In the genomic region with DNA sequence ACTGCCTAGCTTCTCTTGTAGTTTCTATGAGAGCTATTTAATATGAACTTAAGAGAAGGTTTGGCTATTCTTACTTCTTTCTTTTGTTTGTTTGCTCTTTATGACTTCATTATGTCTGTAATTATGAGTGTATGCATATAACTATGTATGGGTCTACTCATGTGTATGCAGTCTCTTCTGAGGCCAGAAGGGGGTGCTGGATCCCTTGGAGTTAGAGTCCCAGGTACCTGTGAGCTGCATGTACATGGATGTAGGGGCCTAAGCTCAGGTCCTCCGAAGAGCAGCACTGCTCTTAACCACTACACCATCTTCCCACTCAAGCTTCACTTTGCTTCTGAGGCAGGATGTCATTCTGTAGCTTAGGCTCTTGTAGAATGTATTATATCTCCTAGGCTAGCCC, we compare ENCODE assay signal across 10 mouse cellular contexts. TPM values are rescaled to one million over a fixed set of nuclear protein-coding genes. Genes with fewer than 3 reads are reported as not detected.
DNase-seq lines count a peak whose midpoint lies in the region; ATAC-seq and TF ChIP-seq lines count a peak whose summit lies in the region.
"Had no signal": no experiment of that assay in that cellular context is flagged by ENCODE, and none has a peak within 500 bp of the region (broad histone marks: within the 10 kb centered on the region; RNA-seq: fewer than 3 reads in every experiment).

No protein-coding gene starts in this region.

- no peak overlapping the region for H3K4me3 ChIP-seq in neural tube, embryonic 11.5 days (ENCODE audit: low read depth, low read length)
- no peak overlapping the region for H3K4me3 ChIP-seq in kidney, postnatal 0 days (replicated peaks; ENCODE audit: low read depth, low read length)
- no peak overlapping the region for H3K4me3 ChIP-seq in hindbrain, embryonic 12.5 days
- H3K4me3 ChIP-seq: embryonic facial prominence, embryonic 13.5 days; myocyte had no signal

- H3K9me3 ChIP-seq in neural tube, embryonic 11.5 days (ENCODE audit: control insufficient read depth, low read length): no peaks in the 10 kb centered on the region
- H3K9me3 ChIP-seq in kidney, postnatal 0 days (replicated peaks; ENCODE audit: low read length): no peaks in the 10 kb centered on the region
- H3K9me3 ChIP-seq in hindbrain, embryonic 12.5 days (replicated peaks): no peaks in the 10 kb centered on the region
- H3K9me3 ChIP-seq: embryonic facial prominence, embryonic 13.5 days had no signal

- H3K4me1 ChIP-seq in neural tube, embryonic 11.5 days (ENCODE audit: control insufficient read depth, insufficient read depth, low read length): peaks cover 5% of the 10 kb centered on the region; the same call in 1 of the 2 replicates
- H3K4me1 ChIP-seq in kidney, postnatal 0 days (replicated peaks; ENCODE audit: insufficient read depth, low read length): peaks cover 8% of the 10 kb centered on the region; the same call in 1 of the 2 replicates
- peaks cover 8% of the 10 kb centered on the region for H3K4me1 ChIP-seq in hindbrain, embryonic 12.5 days

- TF ChIP-seq CTCF in kidney, postnatal 0 days (IDR thresholded peaks at IDR 0.05; ENCODE audit: low read depth): peak; percentile 57

- no peak overlapping the region for H3K27ac ChIP-seq in neural tube, embryonic 11.5 days (ENCODE audit: low read depth, low read length)
- H3K27ac ChIP-seq in kidney, postnatal 0 days: no peak overlapping the region
- H3K27ac ChIP-seq in hindbrain, embryonic 12.5 days: no peak overlapping the region
- H3K27ac ChIP-seq: embryonic facial prominence, embryonic 13.5 days had no signal

- H3K36me3 ChIP-seq in neural tube, embryonic 11.5 days (ENCODE audit: control insufficient read depth, insufficient read depth, low read length): peaks cover 12% of the 10 kb centered on the region
- peaks cover 37% of the 10 kb centered on the region for H3K36me3 ChIP-seq in kidney, postnatal 0 days (ENCODE audit: insufficient read depth, low read length)
- peaks cover 15% of the 10 kb centered on the region for H3K36me3 ChIP-seq in splenic B cell, adult 2 months (ENCODE audit: control insufficient read depth, insufficient read depth, low read length, poor library complexity, severe bottlenecking)
- H3K36me3 ChIP-seq in hindbrain, embryonic 12.5 days: peaks cover 62% of the 10 kb centered on the region

- H3K9ac ChIP-seq in neural tube, embryonic 11.5 days (ENCODE audit: low read length): no peak overlapping the region
- H3K9ac ChIP-seq in kidney, postnatal 0 days (ENCODE audit: low read depth, low read length): no peak overlapping the region
- H3K9ac ChIP-seq in hindbrain, embryonic 12.5 days: no peak overlapping the region
- H3K9ac ChIP-seq: embryonic facial prominence, embryonic 13.5 days had no signal

- no peak overlapping the region for H3K4me2 ChIP-seq in neural tube, embryonic 11.5 days (ENCODE audit: low read depth)
- H3K4me2 ChIP-seq in kidney, postnatal 0 days (ENCODE audit: low read length): no peak overlapping the region
- no peak overlapping the region for H3K4me2 ChIP-seq in hindbrain, embryonic 12.5 days (replicated peaks)
- H3K4me2 ChIP-seq: embryonic facial prominence, embryonic 13.5 days had no signal

- no peak for ATAC-seq in neural tube, embryonic 11.5 days (ENCODE audit: insufficient read depth, low FRiP score, low TSS enrichment)
- ATAC-seq in kidney, postnatal 0 days (replicated peaks; ENCODE audit: low FRiP score, low read depth): no peak
- no peak for ATAC-seq in hindbrain, embryonic 12.5 days (ENCODE audit: low FRiP score)

- 96% methylated on average over 1 of the region's 1 CpGs for whole genome bisulfite sequencing in neural tube, embryonic 11.5 days
- 96% methylated on average over 1 of the region's 1 CpGs for WGBS in kidney, postnatal 0 days
- 79% methylated on average over 1 of the region's 1 CpGs for WGBS in hindbrain, embryonic 12.5 days

- H3K27me3 ChIP-seq in neural tube, embryonic 11.5 days (ENCODE audit: control insufficient read depth, insufficient read depth, low read length): no peaks in the 10 kb centered on the region
- H3K27me3 ChIP-seq in kidney, postnatal 0 days (ENCODE audit: insufficient read depth, low read length): no peaks in the 10 kb centered on the region
- H3K27me3 ChIP-seq in splenic B cell, adult 2 months (ENCODE audit: control insufficient read depth, insufficient read depth, low read length, poor library complexity, severe bottlenecking): no peaks in the 10 kb centered on the region
- no peaks in the 10 kb centered on the region for H3K27me3 ChIP-seq in hindbrain, embryonic 12.5 days
- H3K27me3 ChIP-seq: embryonic facial prominence, embryonic 13.5 days had no signal

- DNase-seq in neural tube, embryonic 11.5 days (ENCODE audit: low spot score): peak; percentile 12
- DNase-seq in neural tube, embryonic 10.5 days (ENCODE audit: extremely low spot score, low spot score): no peak
- peak; percentile 80 for DNase-seq in R1 (ENCODE audit: low read depth, low spot score)
- DNase-seq in kidney, postnatal 0 days (ENCODE audit: low spot score): no peak
- peak; percentile 59 for DNase-seq in splenic B cell, adult 2 months (ENCODE audit: low read depth, low spot score)
- DNase-seq in urinary bladder, adult 2 months (ENCODE audit: low spot score): no peak
- DNase-seq in heart, postnatal 4 days: no peak

RNA-seq across cellular contexts. Expression of gene Chmp5, which starts 5.3 kb away (rescaled TPM):
- polyA plus RNA-seq in neural tube, embryonic 11.5 days (2014; fragmentation: Nextera tagmentation; extraction: Ambion mirVana): 146 and 151 TPM in 2 replicates
- polyA plus RNA-seq in kidney, postnatal 0 days (2015; fragmentation: Nextera tagmentation; extraction: Ambion mirVana): 160 and 164 TPM in 2 replicates
- 102 and 115 TPM in 2 replicates for polyA plus RNA-seq in urinary bladder, adult 2 months (2012; rRNA removed)
- 10 to 100 TPM; 37.9 to 38.5 TPM for total RNA-seq in heart, postnatal 4 days (2021)
- polyA plus RNA-seq in hindbrain, embryonic 12.5 days (2016; fragmentation: Nextera tagmentation; extraction: Ambion mirVana): 153 and 154 TPM in 2 replicates

RNA-seq across cellular contexts. Expression of gene Bag1, which starts 5.4 kb away (rescaled TPM):
- 226 and 241 TPM in 2 replicates for polyA plus RNA-seq in neural tube, embryonic 11.5 days (2014; fragmentation: Nextera tagmentation; extraction: Ambion mirVana)
- polyA plus RNA-seq in kidney, postnatal 0 days (2015; fragmentation: Nextera tagmentation; extraction: Ambion mirVana): 284 and 295 TPM in 2 replicates
- 126 and 153 TPM in 2 replicates for polyA plus RNA-seq in urinary bladder, adult 2 months (2012; rRNA removed)
- total RNA-seq in heart, postnatal 4 days (2021): 100 to 1,000 TPM; 196 to 204 TPM
- polyA plus RNA-seq in hindbrain, embryonic 12.5 days (2016; fragmentation: Nextera tagmentation; extraction: Ambion mirVana): 239 and 246 TPM in 2 replicates

RNA-seq across cellular contexts. Expression of gene Nfx1, which starts 17.2 kb away (rescaled TPM):
- polyA plus RNA-seq in neural tube, embryonic 11.5 days (2014; fragmentation: Nextera tagmentation; extraction: Ambion mirVana): 91.5 and 91.8 TPM in 2 replicates
- polyA plus RNA-seq in kidney, postnatal 0 days (2015; fragmentation: Nextera tagmentation; extraction: Ambion mirVana): 55.1 and 56.5 TPM in 2 replicates
- 60.1 and 61.1 TPM in 2 replicates for polyA plus RNA-seq in urinary bladder, adult 2 months (2012; rRNA removed)
- 10 to 100 TPM; 35.8 to 38.5 TPM for total RNA-seq in heart, postnatal 4 days (2021)
- 110 and 111 TPM in 2 replicates for polyA plus RNA-seq in hindbrain, embryonic 12.5 days (2016; fragmentation: Nextera tagmentation; extraction: Ambion mirVana)

RNA-seq across cellular contexts. Expression of gene Spink4, which starts 33.7 kb away (rescaled TPM):
- polyA plus RNA-seq in neural tube, embryonic 11.5 days (2014; fragmentation: Nextera tagmentation; extraction: Ambion mirVana): not detected in 2 replicates
- polyA plus RNA-seq in kidney, postnatal 0 days (2015; fragmentation: Nextera tagmentation; extraction: Ambion mirVana): 0.41 and 1.0 TPM in 2 replicates
- polyA plus RNA-seq in urinary bladder, adult 2 months (2012; rRNA removed): 0.37 TPM in 1 of 2 replicates, not detected in the other
- 1 to 10 TPM; 2.7 to 2.8 TPM for total RNA-seq in heart, postnatal 4 days (2021)
- polyA plus RNA-seq in hindbrain, embryonic 12.5 days (2016; fragmentation: Nextera tagmentation; extraction: Ambion mirVana): not detected in 2 replicates
- polyA plus RNA-seq: embryonic facial prominence, embryonic 13.5 days had no signal

Comparison
In these comparisons a context has a peak if more than half of its experiments do, and no peak if none do; other contexts are left out.
1. DNase-seq: peak in neural tube, embryonic 11.5 days (single experiment), R1 (single experiment) and splenic B cell, adult 2 months (single experiment); none in neural tube, embryonic 10.5 days (single experiment), kidney, postnatal 0 days (single experiment), urinary bladder, adult 2 months (single experiment) and heart, postnatal 4 days (single experiment).